In genomic region chr11:79182881-79183280, GRCm38 (mm10) we compare ENCODE assay signal across 9 mouse cellular contexts. TPM values are rescaled to one million over a fixed set of nuclear protein-coding genes. Genes with fewer than 3 reads are reported as not detected.
DNase-seq lines count a peak whose midpoint lies in the region; ATAC-seq and TF ChIP-seq lines count a peak whose summit lies in the region.
"Had no signal": no experiment of that assay in that cellular context is flagged by ENCODE, and none has a peak within 500 bp of the region (broad histone marks: within the 10 kb centered on the region; RNA-seq: fewer than 3 reads in every experiment).

No protein-coding gene starts in this region.

- H3K27ac ChIP-seq in lung, embryonic 16.5 days (ENCODE audit: low read length) = no peak overlapping the region
- no peak overlapping the region for H3K27ac ChIP-seq in hindbrain, embryonic 13.5 days
- no peak overlapping the region for H3K27ac ChIP-seq in forebrain, embryonic 12.5 days
- H3K27ac ChIP-seq: embryonic facial prominence, embryonic 12.5 days; liver, embryonic 14.5 days had no signal

- H3K27me3 ChIP-seq in lung, embryonic 16.5 days (ENCODE audit: control insufficient read depth, insufficient read depth, low read depth, low read length) = no peaks in the 10 kb centered on the region
- H3K27me3 ChIP-seq in hindbrain, embryonic 13.5 days = no peaks in the 10 kb centered on the region
- no peaks in the 10 kb centered on the region for H3K27me3 ChIP-seq in forebrain, embryonic 12.5 days
- H3K27me3 ChIP-seq: embryonic facial prominence, embryonic 12.5 days had no signal

- no peak for TF ChIP-seq CTCF in lung, adult 2 months (IDR thresholded peaks at IDR 0.05; ENCODE audit: insufficient read depth, low read length)

- H3K4me1 ChIP-seq in lung, adult 2 months (ENCODE audit: control insufficient read depth, insufficient read depth, low read length) = no peaks in the 10 kb centered on the region; the same call in 1 of the 2 replicates
- H3K4me1 ChIP-seq in lung, embryonic 16.5 days (replicated peaks; ENCODE audit: control insufficient read depth, insufficient read depth, low read length) = peaks cover 4% of the 10 kb centered on the region
- H3K4me1 ChIP-seq in hindbrain, embryonic 13.5 days (replicated peaks) = no peaks in the 10 kb centered on the region
- H3K4me1 ChIP-seq in forebrain, embryonic 12.5 days = 0 out of 2 replicates have a peak, but pooled peaks cover 2% of the 10 kb centered on the region
- H3K4me1 ChIP-seq: embryonic facial prominence, embryonic 12.5 days had no signal

- no peaks in the 10 kb centered on the region for H3K36me3 ChIP-seq in lung, embryonic 16.5 days (ENCODE audit: control insufficient read depth, insufficient read depth, low read length)
- H3K36me3 ChIP-seq in hindbrain, embryonic 13.5 days = no peaks in the 10 kb centered on the region
- H3K36me3 ChIP-seq in forebrain, embryonic 12.5 days (replicated peaks) = no peaks in the 10 kb centered on the region
- H3K36me3 ChIP-seq: embryonic facial prominence, embryonic 12.5 days had no signal

- H3K9me3 ChIP-seq in lung, embryonic 16.5 days (ENCODE audit: control insufficient read depth, low read length) = no peaks in the 10 kb centered on the region
- H3K9me3 ChIP-seq in hindbrain, embryonic 13.5 days = no peaks in the 10 kb centered on the region
- no peaks in the 10 kb centered on the region for H3K9me3 ChIP-seq in forebrain, embryonic 12.5 days
- H3K9me3 ChIP-seq: embryonic facial prominence, embryonic 12.5 days had no signal

- no peak overlapping the region for H3K4me2 ChIP-seq in lung, embryonic 16.5 days (ENCODE audit: low read depth, low read length)
- H3K4me2 ChIP-seq in hindbrain, embryonic 13.5 days = no peak overlapping the region
- H3K4me2 ChIP-seq in forebrain, embryonic 12.5 days = no peak overlapping the region
- H3K4me2 ChIP-seq: embryonic facial prominence, embryonic 12.5 days had no signal

- 62% methylated on average over 12 of the region's 12 CpGs for WGBS in lung, adult 2 months
- 53% methylated on average over 12 of the region's 12 CpGs for WGBS in lung, embryonic 16.5 days
- 80% methylated on average over 12 of the region's 12 CpGs for WGBS in hindbrain, embryonic 13.5 days
- WGBS in forebrain, embryonic 12.5 days = 81% methylated on average over 12 of the region's 12 CpGs

- no peak for TF ChIP-seq POLR2A in lung, adult 2 months (IDR thresholded peaks at IDR 0.05; ENCODE audit: borderline replicate concordance, extremely low read depth, low read depth, low read length)

- peak; percentile 59 for ATAC-seq in lung, embryonic 16.5 days (ENCODE audit: low read depth)
- no peak for ATAC-seq in hindbrain, embryonic 13.5 days (ENCODE audit: low FRiP score)
- no peak for ATAC-seq in forebrain, embryonic 12.5 days (ENCODE audit: low FRiP score)

- DNase-seq in lung, adult 18-20 months = peak; percentile 9 to 29
- DNase-seq in lung, adult 2 months = no peak
- peak; percentile 68 to 89 for DNase-seq in layer of hippocampus, adult 18-20 months (ENCODE audit: low spot score in 2 of 2)
- peak; percentile 65 for DNase-seq in testis, postnatal 10 days (ENCODE audit: low spot score)

- H3K9ac ChIP-seq in lung, embryonic 16.5 days (ENCODE audit: low read length) = no peak overlapping the region
- no peak overlapping the region for H3K9ac ChIP-seq in hindbrain, embryonic 13.5 days
- no peak overlapping the region for H3K9ac ChIP-seq in forebrain, embryonic 12.5 days
- H3K9ac ChIP-seq: embryonic facial prominence, embryonic 12.5 days; liver, embryonic 14.5 days had no signal

- H3K4me3 ChIP-seq in lung, adult 2 months (replicated peaks; ENCODE audit: extremely low read depth, low read depth, low read length) = no peak overlapping the region
- H3K4me3 ChIP-seq in lung, embryonic 16.5 days (ENCODE audit: low read length) = no peak overlapping the region
- H3K4me3 ChIP-seq in hindbrain, embryonic 13.5 days = no peak overlapping the region
- H3K4me3 ChIP-seq in forebrain, embryonic 12.5 days (replicated peaks) = no peak overlapping the region
- H3K4me3 ChIP-seq: embryonic facial prominence, embryonic 12.5 days had no signal

RNA-seq across cellular contexts. Expression of gene Ksr1, which starts 36.7 kb away (rescaled TPM):
- polyA plus RNA-seq in lung, adult 2 months (2012; rRNA removed) = 20.7 and 21.9 TPM in 2 replicates
- total RNA-seq in layer of hippocampus, adult 18-20 months (2021) = 100 to 1,000 TPM; 213 to 230 TPM
- polyA plus RNA-seq in lung, embryonic 16.5 days (2015; fragmentation: Nextera tagmentation; extraction: Ambion mirVana) = 3.3 and 3.7 TPM in 2 replicates
- polyA plus RNA-seq in hindbrain, embryonic 13.5 days (2015; fragmentation: Nextera tagmentation; extraction: Ambion mirVana) = 3.1 and 3.5 TPM in 2 replicates
- polyA plus RNA-seq in forebrain, embryonic 12.5 days (2016; fragmentation: Nextera tagmentation; extraction: Ambion mirVana) = 4.7 and 7.6 TPM in 2 replicates
